Mouse (Mus musculus) bone marrow, adult 2 months (tissue): Measurements from ENCODE around the gene Ttll9.

Source experiments
- CTCF ChIP-seq: fragments of 200-500 bp; IDR thresholded peaks from 2 replicates; pipeline ENCODE4 v1.5.1; 2011; ENCODE audit warnings: low read length, control low read depth; ENCODE audit not compliant: control insufficient read depth, insufficient read depth
- POLR2A ChIP-seq: fragments of 200-500 bp; IDR thresholded peaks from 2 replicates; pipeline ENCODE4 v1.6.1; 2011; ENCODE audit warnings: low read depth, mild to moderate bottlenecking, control low read depth, low read length, borderline replicate concordance; ENCODE audit not compliant: control insufficient read depth

DNA sequence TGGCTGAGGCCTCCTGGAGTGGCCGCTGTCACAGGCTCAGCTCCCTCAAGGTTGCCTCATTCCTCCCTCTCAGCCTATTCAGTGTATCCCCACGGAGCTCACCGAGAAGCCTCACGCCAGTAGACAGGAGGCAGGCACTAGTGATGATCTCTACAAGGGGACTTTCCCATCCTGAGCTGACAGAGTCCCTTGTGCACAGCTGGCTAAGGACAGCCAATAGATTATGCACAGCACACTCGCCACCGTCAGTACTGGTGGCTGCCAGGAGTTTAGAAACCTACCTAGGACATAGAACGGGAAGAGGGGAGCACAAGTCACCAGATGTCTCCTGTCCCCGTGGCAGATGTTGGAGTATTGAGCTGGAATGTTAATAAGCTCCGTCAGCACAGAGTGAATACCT is 44.6 kb upstream of the Ttll9 start:
- TF ChIP-seq POLR2A: no peak
- TF ChIP-seq CTCF: no peak
